ENCODE assay signal across 7 mouse cellular contexts in the genomic region with DNA sequence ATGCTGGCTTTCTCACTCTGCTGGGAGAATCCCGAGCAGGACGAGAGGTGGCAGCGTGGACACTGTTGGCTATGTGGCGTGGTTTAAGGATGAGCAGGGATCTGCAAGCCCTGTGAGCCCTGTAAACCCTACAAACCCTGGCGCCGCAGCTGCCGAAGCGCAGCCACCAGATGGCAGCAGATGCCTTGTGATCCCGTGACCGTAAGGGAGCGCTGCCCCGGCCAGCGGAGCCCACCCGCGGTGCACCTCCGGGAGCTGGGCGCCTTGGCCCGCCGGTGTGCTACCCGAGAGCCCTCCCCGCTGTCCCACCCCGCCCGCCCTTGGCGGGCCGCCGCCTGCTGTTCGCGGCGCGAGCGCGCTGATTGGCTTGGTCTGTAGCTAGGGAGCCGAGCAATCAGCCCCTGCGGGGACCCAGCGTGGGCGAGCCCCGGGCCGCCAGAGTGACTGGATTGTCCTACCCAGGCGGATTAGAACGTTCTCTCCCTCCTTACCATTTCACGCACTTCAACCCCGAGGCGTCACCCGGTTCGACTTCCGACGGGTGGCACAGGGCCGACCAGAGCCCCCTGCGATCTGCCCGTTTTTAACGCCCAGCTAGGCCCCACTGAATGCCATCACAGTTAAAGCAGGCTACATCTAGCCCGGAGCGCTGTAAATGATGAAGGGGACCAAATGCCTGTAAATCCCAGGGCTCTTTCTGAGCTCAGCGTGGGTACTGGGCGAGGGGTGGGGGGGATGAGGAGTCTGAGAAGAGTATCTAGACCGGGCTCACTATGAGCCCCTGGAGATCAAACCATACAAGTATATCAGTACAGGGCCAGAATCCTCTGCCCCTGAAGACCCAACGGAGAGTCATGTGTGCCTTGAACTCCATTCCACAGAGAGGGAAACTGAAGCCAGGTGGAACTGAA. TPM values are rescaled to one million over a fixed set of nuclear protein-coding genes. Genes with fewer than 3 reads are reported as not detected.
A peak's percentile ranks its signal among the peaks of the same experiment; 100 is the strongest.
DNase-seq lines count a peak whose midpoint lies in the region; ATAC-seq and TF ChIP-seq lines count a peak whose summit lies in the region.

No protein-coding gene starts in this region.

- H3K36me3 ChIP-seq in embryonic facial prominence, embryonic 10.5 days (replicated peaks) = no peaks in the 10 kb centered on the region
- no peaks in the 10 kb centered on the region for H3K36me3 ChIP-seq in intestine, postnatal 0 days (ENCODE audit: control insufficient read depth, insufficient read depth)
- H3K36me3 ChIP-seq in midbrain, embryonic 12.5 days = no peaks in the 10 kb centered on the region

- H3K27me3 ChIP-seq in embryonic facial prominence, embryonic 10.5 days (replicated peaks; ENCODE audit: low read depth, poor library complexity, severe bottlenecking) = 0 out of 2 replicates have a peak, but pooled peaks cover 2% of the 10 kb centered on the region
- H3K27me3 ChIP-seq in intestine, postnatal 0 days (replicated peaks; ENCODE audit: control insufficient read depth, insufficient read depth, low read length) = no peaks in the 10 kb centered on the region
- peaks cover 16% of the 10 kb centered on the region for H3K27me3 ChIP-seq in midbrain, embryonic 12.5 days

- no peaks in the 10 kb centered on the region for H3K9me3 ChIP-seq in embryonic facial prominence, embryonic 10.5 days
- no peaks in the 10 kb centered on the region for H3K9me3 ChIP-seq in intestine, postnatal 0 days (ENCODE audit: control insufficient read depth)
- H3K9me3 ChIP-seq in midbrain, embryonic 12.5 days = no peaks in the 10 kb centered on the region

- H3K27ac ChIP-seq in embryonic facial prominence, embryonic 10.5 days (replicated peaks) = peak overlapping the region; percentile 87
- H3K27ac ChIP-seq in intestine, postnatal 0 days (ENCODE audit: low read depth, low read length) = no peak overlapping the region
- no peak overlapping the region; the same call in 1 of the 2 replicates for H3K27ac ChIP-seq in midbrain, embryonic 12.5 days (replicated peaks)

- peak overlapping the region; percentile 57 for H3K9ac ChIP-seq in intestine, postnatal 0 days (ENCODE audit: low read depth, low read length)
- H3K9ac ChIP-seq in midbrain, embryonic 12.5 days (replicated peaks) = peak overlapping the region; percentile 65

- DNase-seq in adrenal gland, postnatal 14 days = peak; percentile 92
- DNase-seq in embryonic facial prominence, embryonic 10.5 days (ENCODE audit: low spot score) = peak; percentile 95
- peak; percentile 90 for DNase-seq in left cerebral cortex, postnatal 4 days
- peak; percentile 91 for DNase-seq in skeletal muscle tissue, adult 2 months (ENCODE audit: low read depth, low spot score)

- WGBS in embryonic facial prominence, embryonic 10.5 days = 1% methylated on average over 57 of the region's 57 CpGs
- 2% methylated on average over 57 of the region's 57 CpGs for WGBS in intestine, postnatal 0 days
- WGBS in midbrain, embryonic 12.5 days = 3% methylated on average over 55 of the region's 57 CpGs

- H3K4me1 ChIP-seq in embryonic facial prominence, embryonic 10.5 days = peaks cover 20% of the 10 kb centered on the region
- no peaks in the 10 kb centered on the region for H3K4me1 ChIP-seq in intestine, postnatal 0 days (replicated peaks; ENCODE audit: control insufficient read depth, insufficient read depth, low read length)
- peaks cover 5% of the 10 kb centered on the region for H3K4me1 ChIP-seq in midbrain, embryonic 12.5 days

- H3K4me2 ChIP-seq in intestine, postnatal 0 days (replicated peaks; ENCODE audit: low read depth) = peak overlapping the region; percentile 87
- H3K4me2 ChIP-seq in midbrain, embryonic 12.5 days (replicated peaks) = peak overlapping the region; percentile 80

- H3K4me3 ChIP-seq in embryonic facial prominence, embryonic 10.5 days = peak overlapping the region; percentile 60
- H3K4me3 ChIP-seq in intestine, postnatal 0 days (ENCODE audit: low read depth, low read length) = peak overlapping the region; percentile 51
- peak overlapping the region; percentile 58 for H3K4me3 ChIP-seq in midbrain, embryonic 12.5 days

- peak; percentile 90 for ATAC-seq in granulocyte monocyte progenitor cell, adult 5-6 weeks (replicated peaks; ENCODE audit: poor library complexity, severe bottlenecking)
- ATAC-seq in intestine, postnatal 0 days = peak; percentile 77
- ATAC-seq in midbrain, embryonic 12.5 days (ENCODE audit: low FRiP score, low read depth) = peak; percentile 92

- intact Hi-C loops in left cerebral cortex, postnatal 4 days (cut with DNase I) = no loop called here

- TF ChIP-seq CTCF in intestine, postnatal 0 days (IDR thresholded peaks at IDR 0.05; ENCODE audit: low read depth) = peak; percentile 96

RNA-seq across cellular contexts. Expression of a gene that starts 38.0 kb away (rescaled TPM):
- total RNA-seq in adrenal gland, postnatal 14 days (2021) = 50.8 and 62.0 TPM in 2 replicates
- polyA plus RNA-seq in embryonic facial prominence, embryonic 10.5 days (2016; fragmentation: Nextera tagmentation; extraction: Ambion mirVana) = 48.3 and 49.0 TPM in 2 replicates
- total RNA-seq in granulocyte monocyte progenitor cell, adult 5-6 weeks (2014; fragmentation: Nextera tagmentation) = 53.2 and 70.9 TPM in 2 replicates
- 61.3 and 64.5 TPM in 2 replicates for total RNA-seq in granulocyte monocyte progenitor cell, adult 5-6 weeks (2017)
- 25.6 and 26.9 TPM in 2 replicates for polyA plus RNA-seq in intestine, postnatal 0 days (2015; fragmentation: Nextera tagmentation; extraction: Ambion mirVana)
- total RNA-seq in left cerebral cortex, postnatal 4 days (2021) = 10 to 100 TPM; 39.7 to 45.7 TPM
- 44.4 and 46.6 TPM in 2 replicates for polyA plus RNA-seq in midbrain, embryonic 12.5 days (2016; fragmentation: Nextera tagmentation; extraction: Ambion mirVana)

RNA-seq across cellular contexts. Expression of a gene that starts 46.0 kb away (rescaled TPM):
- total RNA-seq in adrenal gland, postnatal 14 days (2021) = 10.6 and 10.8 TPM in 2 replicates
- 130 and 134 TPM in 2 replicates for polyA plus RNA-seq in embryonic facial prominence, embryonic 10.5 days (2016; fragmentation: Nextera tagmentation; extraction: Ambion mirVana)
- total RNA-seq in granulocyte monocyte progenitor cell, adult 5-6 weeks (2014; fragmentation: Nextera tagmentation) = 22.4 and 23.1 TPM in 2 replicates
- 20.9 and 25.7 TPM in 2 replicates for total RNA-seq in granulocyte monocyte progenitor cell, adult 5-6 weeks (2017)
- 12.0 and 12.6 TPM in 2 replicates for polyA plus RNA-seq in intestine, postnatal 0 days (2015; fragmentation: Nextera tagmentation; extraction: Ambion mirVana)
- 1 to 10 TPM; 8.7 to 8.8 TPM for total RNA-seq in left cerebral cortex, postnatal 4 days (2021)
- 36.7 and 37.5 TPM in 2 replicates for polyA plus RNA-seq in midbrain, embryonic 12.5 days (2016; fragmentation: Nextera tagmentation; extraction: Ambion mirVana)
